9 mouse cellular contexts compared by ENCODE assay signal in the genomic region with DNA sequence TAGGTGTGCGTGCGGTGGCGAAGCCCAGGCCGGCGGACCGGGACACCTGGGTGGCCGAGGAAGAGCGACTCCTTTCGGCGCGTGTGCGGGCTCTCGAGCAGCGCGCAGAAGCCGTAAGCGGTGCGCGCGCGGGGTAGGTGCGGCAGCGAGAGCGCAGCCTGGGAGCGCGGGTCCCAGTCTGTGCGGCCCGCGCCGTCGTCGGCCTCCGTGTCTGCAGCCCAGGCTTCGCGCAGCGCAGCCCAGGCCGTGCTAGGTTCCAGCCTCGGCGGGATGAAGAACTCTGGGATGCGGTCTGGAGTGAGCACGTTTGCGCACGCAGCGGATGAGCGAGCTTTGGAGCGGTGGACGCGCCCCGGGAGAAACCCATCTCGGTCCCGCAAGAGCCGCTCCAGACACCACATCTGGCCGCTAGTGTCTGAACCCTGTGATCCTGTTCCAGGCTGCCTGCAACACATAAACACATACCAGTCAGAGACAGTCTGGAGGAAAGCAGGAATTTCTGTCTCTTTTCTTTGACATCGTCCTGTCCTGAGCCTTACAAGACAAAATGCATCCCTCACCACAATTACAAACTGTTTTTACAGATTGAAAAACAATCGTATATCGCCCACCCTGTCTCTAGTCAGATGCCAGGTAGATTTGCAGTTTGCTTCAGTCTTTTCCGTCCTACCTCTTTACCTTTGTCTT. TPM values are rescaled to one million over a fixed set of nuclear protein-coding genes. Genes with fewer than 3 reads are reported as not detected.
A peak's percentile ranks its signal among the peaks of the same experiment; 100 is the strongest.
DNase-seq lines count a peak whose midpoint lies in the region; ATAC-seq and TF ChIP-seq lines count a peak whose summit lies in the region.
"Had no signal": no experiment of that assay in that cellular context is flagged by ENCODE, and none has a peak within 500 bp of the region (broad histone marks: within the 10 kb centered on the region; RNA-seq: fewer than 3 reads in every experiment).

No protein-coding gene starts in this region.

- peaks cover 12% of the 10 kb centered on the region; the same call in 1 of the 2 replicates for H3K27me3 ChIP-seq in spleen, adult 2 months (ENCODE audit: control insufficient read depth, insufficient read depth, low read length)
- H3K27me3 ChIP-seq in hindbrain, embryonic 13.5 days = peaks cover 59% of the 10 kb centered on the region

- no peak for TF ChIP-seq CTCF in gastrocnemius, adult 2 months (IDR thresholded peaks at IDR 0.05)
- no peak for TF ChIP-seq CTCF in spleen, adult 2 months (IDR thresholded peaks at IDR 0.05; ENCODE audit: extremely low read depth, insufficient read depth, insufficient read length, insufficient replicate concordance)

- WGBS in spleen, adult 2 months = 3% methylated on average over 57 of the region's 57 CpGs
- under 1% methylated on average over 57 of the region's 57 CpGs for WGBS in hindbrain, embryonic 13.5 days

- peak overlapping the region; percentile 80 for H3K4me3 ChIP-seq in gastrocnemius, adult 2 months
- peak overlapping the region; percentile 9; the same call in 1 of the 2 replicates for H3K4me3 ChIP-seq in spleen, adult 2 months (ENCODE audit: extremely low read depth, insufficient read depth, insufficient read length)
- H3K4me3 ChIP-seq in hindbrain, embryonic 13.5 days = peak overlapping the region; percentile 55

- peak overlapping the region; percentile 70 for H3K9ac ChIP-seq in hindbrain, embryonic 13.5 days

- ATAC-seq in hindbrain, embryonic 13.5 days (ENCODE audit: low FRiP score) = peak; percentile 71
- ATAC-seq in CD4-positive, CD25-positive, alpha-beta regulatory T cell, adult 4 months = no peak

- H3K4me2 ChIP-seq in hindbrain, embryonic 13.5 days = peak overlapping the region; percentile 74

- intact Hi-C loops in gastrocnemius, adult 2 months (cut with DNase I) = loop anchor here (5.0 kb wide), 1 partner anchor 141 kb away; no protein-coding TSS in a partner anchor
- intact Hi-C loops in gastrocnemius, postnatal 36 days (cut with DNase I) = no loop called here

- H3K4me1 ChIP-seq in spleen, adult 2 months (ENCODE audit: control insufficient read depth, insufficient read depth, insufficient read length) = peaks cover 6% of the 10 kb centered on the region; the same call in 1 of the 2 replicates
- H3K4me1 ChIP-seq in hindbrain, embryonic 13.5 days (replicated peaks) = peaks cover 20% of the 10 kb centered on the region

- no peaks in the 10 kb centered on the region for H3K36me3 ChIP-seq in spleen, adult 2 months (ENCODE audit: control insufficient read depth, insufficient read depth, low read length)
- H3K36me3 ChIP-seq in hindbrain, embryonic 13.5 days = no peaks in the 10 kb centered on the region

- TF ChIP-seq POLR2A in spleen, adult 2 months (IDR thresholded peaks at IDR 0.05; ENCODE audit: low read depth, low read length) = no peak

- peak; percentile 45 for DNase-seq in gastrocnemius, adult 2 months
- no peak for DNase-seq in gastrocnemius, postnatal 36 days
- no peak for DNase-seq in spleen, adult 2 months (ENCODE audit: low read depth in 1 of 2, low spot score in 2 of 2)
- DNase-seq in spleen, postnatal 36 days (ENCODE audit: low spot score in 2 of 2) = no peak
- peak; percentile 12 to 51 for DNase-seq in lung, postnatal 4 days
- peak; percentile 24 for DNase-seq in testis, postnatal 14 days (ENCODE audit: low spot score)

- peak overlapping the region; percentile 41 for H3K27ac ChIP-seq in gastrocnemius, adult 2 months
- no peak overlapping the region for H3K27ac ChIP-seq in spleen, adult 2 months (ENCODE audit: insufficient read depth, low read length)
- peak overlapping the region; percentile 44; the same call in 1 of the 2 replicates for H3K27ac ChIP-seq in hindbrain, embryonic 13.5 days

- no peaks in the 10 kb centered on the region for H3K9me3 ChIP-seq in hindbrain, embryonic 13.5 days

RNA-seq across cellular contexts. Expression of gene C2cd4a, which starts 0.6 kb away (rescaled TPM):
- not detected for total RNA-seq in gastrocnemius, adult 2 months (2021)
- under 1 TPM in 1 of 2 experiments, not detected in 1; 0.42 TPM for total RNA-seq in gastrocnemius, postnatal 36 days (2021)
- polyA plus RNA-seq in spleen, adult 2 months (2012; rRNA removed) = 0.13 and 1.4 TPM in 2 replicates
- 0.35 TPM in 1 of 2 replicates, not detected in the other for polyA plus RNA-seq in hindbrain, embryonic 13.5 days (2015; fragmentation: Nextera tagmentation; extraction: Ambion mirVana)
- not detected for polyA plus RNA-seq in CD4-positive, CD25-positive, alpha-beta regulatory T cell, adult 4 months (2017; shearing (Covaris generic))
- total RNA-seq: MEL had no signal

RNA-seq across cellular contexts. Expression of gene Vps13c, which starts 8.7 kb away (rescaled TPM):
- 10 to 100 TPM; 26.1 to 32.9 TPM for total RNA-seq in gastrocnemius, adult 2 months (2021)
- 10 to 100 TPM; 23.6 to 24.1 TPM for total RNA-seq in gastrocnemius, postnatal 36 days (2021)
- 2.8 and 4.0 TPM in 2 replicates for polyA plus RNA-seq in spleen, adult 2 months (2012; rRNA removed)
- polyA plus RNA-seq in hindbrain, embryonic 13.5 days (2015; fragmentation: Nextera tagmentation; extraction: Ambion mirVana) = 10.7 and 11.2 TPM in 2 replicates
- polyA plus RNA-seq in CD4-positive, CD25-positive, alpha-beta regulatory T cell, adult 4 months (2017; shearing (Covaris generic)) = 10 to 100 TPM; 21.6 to 27.3 TPM

Comparison
In these comparisons a context has a peak if more than half of its experiments do, and no peak if none do; other contexts are left out.
1. DNase-seq: peak in gastrocnemius, adult 2 months (single experiment), lung, postnatal 4 days (2 of 2) and testis, postnatal 14 days (single experiment); none in gastrocnemius, postnatal 36 days (0 of 2), spleen, adult 2 months (0 of 2) and spleen, postnatal 36 days (0 of 2).
2. H3K4me3 ChIP-seq: peak in every context shown above with its lines; median percentile 80 in gastrocnemius, adult 2 months; 55 in hindbrain, embryonic 13.5 days; 9 in spleen, adult 2 months.